Mouse (Mus musculus) MEL (cell line): Measurements from ENCODE around the gene Trappc13. TPM values are rescaled to one million over a fixed set of nuclear protein-coding genes. Genes with fewer than 3 reads are reported as not detected.
A peak's percentile ranks its signal among the peaks of the same experiment; 100 is the strongest.

Experiments
- DNase-seq: peaks from one replicate; pipeline ENCODE4 v3.0.0; 2011; ENCODE audit warnings: low read depth, low spot score
- H3K27ac ChIP-seq: 2 replicates; pipeline ENCODE4 v1.5.1; 2012; ENCODE audit warnings: low read depth, mild to moderate bottlenecking, control low read depth, low read length, moderate library complexity; ENCODE audit not compliant: control insufficient read depth
- H3K27me3 ChIP-seq, 2 experiments: fragments of 150-350 bp in 1 of 2; sonication (generic) in 1 of 2; 2 replicates each; pipeline ENCODE4 v1.6.1; 2012; ENCODE audit warnings: low read length in 2 of 2, mild to moderate bottlenecking in 2 of 2, improper control_type of control experiment in 1 of 2, moderate library complexity in 1 of 2; ENCODE audit not compliant: insufficient read depth in 2 of 2, control insufficient read depth in 1 of 2
- H3K36me3 ChIP-seq, 2 experiments: 2 replicates each; pipeline ENCODE4 v1.6.1; 2012 to 2014; ENCODE audit warnings: low read length in 2 of 2, improper control_type of control experiment in 1 of 2, inconsistent platforms in 1 of 2, mild to moderate bottlenecking in 1 of 2; ENCODE audit not compliant: insufficient read depth in 2 of 2, control insufficient read depth in 1 of 2
- H3K4me1 ChIP-seq, 2 experiments: fragments of 150-350 bp in 1 of 2; sonication (generic) in 1 of 2; 2 replicates each; pipeline ENCODE4 v1.6.1; 2012; ENCODE audit warnings: low read length in 2 of 2, improper control_type of control experiment in 1 of 2, mild to moderate bottlenecking in 1 of 2; ENCODE audit not compliant: insufficient read depth in 2 of 2, control insufficient read depth in 1 of 2
- H3K4me3 ChIP-seq, 2 experiments: fragments of 150-350 bp in 1 of 2; sonication (generic) in 1 of 2; 2 replicates each; pipeline ENCODE4 v1.5.1; 2012; ENCODE audit warnings: low read depth in 2 of 2, low read length in 2 of 2, mild to moderate bottlenecking in 2 of 2, moderate library complexity in 2 of 2, control low read depth in 1 of 2, improper control_type of control experiment in 1 of 2; ENCODE audit not compliant: control insufficient read depth in 1 of 2, insufficient read depth in 1 of 2
- H3K79me2 ChIP-seq: 2 replicates; pipeline ENCODE4 v1.6.1; 2012; ENCODE audit warnings: mild to moderate bottlenecking, low read length, moderate library complexity; ENCODE audit not compliant: control insufficient read depth, poor library complexity, insufficient read depth
- H3K9ac ChIP-seq: 2 replicates; pipeline ENCODE4 v1.6.1; 2012; ENCODE audit warnings: low read depth, mild to moderate bottlenecking, control low read depth, low read length, moderate library complexity; ENCODE audit not compliant: control insufficient read depth, poor library complexity, severe bottlenecking
- H3K9me3 ChIP-seq: fragments of 150-350 bp; sonication (generic); replicated peaks from 2 replicates; pipeline ENCODE4 v1.6.1; 2012; ENCODE audit warnings: mild to moderate bottlenecking, low read length, improper control_type of control experiment, moderate library complexity; ENCODE audit not compliant: insufficient read depth
- BHLHE40 ChIP-seq: IDR thresholded peaks from 2 replicates; pipeline ENCODE4 v1.6.1; 2012; ENCODE audit warnings: low read depth, mild to moderate bottlenecking, inconsistent platforms, low read length, improper control_type of control experiment, borderline replicate concordance
- CHD2 ChIP-seq: IDR thresholded peaks from 2 replicates; pipeline ENCODE4 v1.6.1; 2011; ENCODE audit warnings: low read length, improper control_type of control experiment
- CTCF ChIP-seq, 3 experiments: IDR thresholded peaks in 2 of 3; conservative IDR thresholded peaks in 1 of 3; 2 replicates each; pipeline ENCODE4 v1.5.1; 2011 to 2012; ENCODE audit warnings: low read length in 3 of 3, low read depth in 2 of 3, mild to moderate bottlenecking in 2 of 3, improper control_type of control experiment in 1 of 3, inconsistent platforms in 1 of 3, mixed read lengths in 1 of 3, moderate library complexity in 1 of 3; ENCODE audit not compliant: control insufficient read depth in 1 of 3, insufficient read depth in 1 of 3, poor library complexity in 1 of 3, severe bottlenecking in 1 of 3
- E2F4 ChIP-seq: IDR thresholded peaks from 2 replicates; pipeline ENCODE4 v1.6.1; 2011; ENCODE audit warnings: low read depth, low read length, improper control_type of control experiment, borderline replicate concordance
- EP300 ChIP-seq, 2 experiments: IDR thresholded peaks; 2 replicates each; pipeline ENCODE4 v1.6.1; 2011; ENCODE audit warnings: improper control_type of control experiment in 2 of 2, low read length in 2 of 2, low read depth in 1 of 2, mild to moderate bottlenecking in 1 of 2
- HCFC1 ChIP-seq: IDR thresholded peaks from 2 replicates; pipeline ENCODE4 v1.6.1; 2012; ENCODE audit warnings: low read depth, mild to moderate bottlenecking, inconsistent platforms, low read length, improper control_type of control experiment, moderate library complexity
- MAFK ChIP-seq: IDR thresholded peaks from 2 replicates; pipeline ENCODE4 v1.6.1; 2011; ENCODE audit warnings: low read depth, mild to moderate bottlenecking, low read length, improper control_type of control experiment, borderline replicate concordance
- MAX ChIP-seq: IDR thresholded peaks from 2 replicates; pipeline ENCODE4 v1.6.1; 2011; ENCODE audit warnings: low read length, improper control_type of control experiment
- MYB ChIP-seq: IDR thresholded peaks from 2 replicates; pipeline ENCODE4 v1.6.1; 2011; ENCODE audit warnings: mild to moderate bottlenecking, low read depth, low read length, improper control_type of control experiment
- MYC ChIP-seq: IDR thresholded peaks from 2 replicates; pipeline ENCODE4 v1.6.1; 2011; ENCODE audit warnings: low read depth, mild to moderate bottlenecking, low read length, improper control_type of control experiment, moderate library complexity
- NELFE ChIP-seq: IDR thresholded peaks from 2 replicates; pipeline ENCODE4 v1.6.1; 2011; ENCODE audit warnings: low read depth, low read length, improper control_type of control experiment
- NRF1 ChIP-seq: IDR thresholded peaks from 2 replicates; pipeline ENCODE4 v1.6.1; 2014; ENCODE audit warnings: low read depth, mild to moderate bottlenecking, inconsistent platforms, low read length, improper control_type of control experiment, moderate library complexity; ENCODE audit not compliant: poor library complexity, insufficient read depth, severe bottlenecking
- POLR2A ChIP-seq, 2 experiments: IDR thresholded peaks; 2 replicates each; pipeline ENCODE4 v1.6.1; 2011 to 2012; ENCODE audit warnings: low read length in 2 of 2, mild to moderate bottlenecking in 2 of 2, control low read depth in 1 of 2, improper control_type of control experiment in 1 of 2, low read depth in 1 of 2, moderate library complexity in 1 of 2; ENCODE audit not compliant: control insufficient read depth in 1 of 2, insufficient read depth in 1 of 2, poor library complexity in 1 of 2
- RAD21 ChIP-seq: IDR thresholded peaks from 2 replicates; pipeline ENCODE4 v1.6.1; 2011; ENCODE audit warnings: mild to moderate bottlenecking, low read depth, low read length, improper control_type of control experiment
- RCOR1 ChIP-seq: IDR thresholded peaks from 2 replicates; pipeline ENCODE4 v1.6.1; 2012; ENCODE audit warnings: low read depth, mild to moderate bottlenecking, inconsistent platforms, low read length, improper control_type of control experiment
- SMC3 ChIP-seq: IDR thresholded peaks from 2 replicates; pipeline ENCODE4 v1.6.1; 2011; ENCODE audit warnings: low read depth, low read length, improper control_type of control experiment
- UBTF ChIP-seq: IDR thresholded peaks from 2 replicates; pipeline ENCODE4 v1.6.1; 2012; ENCODE audit warnings: low read depth, mild to moderate bottlenecking, inconsistent platforms, low read length, improper control_type of control experiment, moderate library complexity, borderline replicate concordance; ENCODE audit not compliant: insufficient read depth
- ZKSCAN1 ChIP-seq: IDR thresholded peaks from 2 replicates; pipeline ENCODE4 v1.6.1; 2012; ENCODE audit warnings: low read depth, mild to moderate bottlenecking, inconsistent platforms, low read length, improper control_type of control experiment, moderate library complexity
- ZMIZ1 ChIP-seq: IDR thresholded peaks from 2 replicates; pipeline ENCODE4 v1.6.1; 2012; ENCODE audit warnings: low read depth, mild to moderate bottlenecking, inconsistent platforms, low read length, improper control_type of control experiment, moderate library complexity
- ZNF384 ChIP-seq: IDR thresholded peaks from 2 replicates; pipeline ENCODE4 v1.6.1; 2012; ENCODE audit warnings: low read depth, mild to moderate bottlenecking, inconsistent platforms, low read length, improper control_type of control experiment
- polyA plus RNA-seq, 2 experiments: library from polyadenylated mRNA; stranded (reverse) in 1 of 2; unstranded in 1 of 2; fragments of >175 nt in 1 of 2; fragments of >200 nt in 1 of 2; gene quantifications; 2 replicates each; pipeline versions ENCODE4 v1.2.1 to v1.2.4; 2012; ENCODE audit warnings: low replicate concordance in 2 of 2, low read depth in 1 of 2; ENCODE audit not compliant: insufficient read length in 2 of 2, insufficient read depth in 1 of 2, missing spikeins in 1 of 2
- total RNA-seq: library from RNA; depleted of rRNA; stranded (reverse); fragments of 300-350 nt; gene quantifications from 2 replicates; pipeline ENCODE4 v1.2.3, GENCODE M21; 2012

Trappc13 gene
- total and polyA plus RNA-seq, 3 experiments, result 28.3 to 33.5 TPM; not detected in 1

- Histone ChIP-seq H3K9ac (no peak overlapping the region), H3K79me2 (no peaks in the 10 kb centered on the region; the same call in 1 of the 2 replicates), H3K27ac (no peak overlapping the region), H3K27me3 (no peaks in the 10 kb centered on the region), H3K9me3 (no peaks in the 10 kb centered on the region), H3K36me3 (peaks cover 0 to 8% of the 10 kb centered on the region in 2 experiments; a peak in 2 of 4 replicates), H3K4me3 (no peak overlapping the region), H3K4me1 (peaks cover 0 to 10% of the 10 kb centered on the region in 2 experiments; a peak in 2 of 4 replicates)
- TF ChIP-seq ZMIZ1, result no peak
- TF ChIP-seq CTCF (IDR thresholded peaks at IDR 0.05 in 2 of 3, conservative IDR thresholded peaks at IDR 0.05 in 1 of 3; ENCODE audit: control insufficient read depth in 1 of 3, insufficient read depth in 1 of 3, low read depth in 2 of 3, low read length in 3 of 3, poor library complexity in 1 of 3, severe bottlenecking in 1 of 3), result peak in 2 of 3 experiments; percentile 19 to 31; a peak in 1 of 6 replicates
- DNase-seq, result no peak
Observed at GRCm38 (mm10) chr13:104100416-104100815, 77.9 kb downstream of the Trappc13 start.

- no peak for TF ChIP-seq NELFE
- H3K4me1 ChIP-seq, result peaks cover 0 to 7% of the 10 kb centered on the region in 2 experiments; a peak in 2 of 4 replicates
- no peak overlapping the region for H3K27ac ChIP-seq
- no peak for DNase-seq
- no peak overlapping the region for H3K4me3 ChIP-seq
- no peaks in the 10 kb centered on the region for H3K27me3 ChIP-seq
- no peak overlapping the region for H3K9ac ChIP-seq
- H3K9me3 ChIP-seq, result no peaks in the 10 kb centered on the region
- H3K79me2 ChIP-seq, result no peaks in the 10 kb centered on the region; the same call in 1 of the 2 replicates
- H3K36me3 ChIP-seq, result peaks cover 0 to 8% of the 10 kb centered on the region in 2 experiments; a peak in 2 of 4 replicates
Observed at GRCm38 (mm10) chr13:104097190-104097589, 81.1 kb downstream of the Trappc13 start.

DNA sequence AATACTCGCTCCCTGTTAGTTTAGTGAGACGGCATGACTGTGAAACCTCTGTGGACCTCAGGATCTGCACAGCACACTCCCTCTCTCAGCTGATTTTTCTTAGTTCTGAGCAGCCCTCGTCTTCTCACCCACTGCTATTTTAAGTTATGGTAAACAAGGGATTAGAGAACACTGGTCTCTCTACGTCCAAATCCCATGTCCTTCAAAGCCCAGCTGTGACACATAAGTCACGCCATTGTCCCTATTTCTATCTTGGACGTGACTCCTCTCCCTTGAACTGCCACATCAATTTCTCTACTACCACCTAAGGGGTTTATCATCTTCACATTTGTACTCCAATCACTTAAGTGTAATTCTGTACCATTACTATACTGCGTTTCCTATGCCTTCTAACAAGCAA lies 82.3 kb downstream of the Trappc13 start:
- H3K4me1 ChIP-seq, result no peaks in the 10 kb centered on the region
- H3K27me3 ChIP-seq, result no peaks in the 10 kb centered on the region

More for the DNA sequence above, 82.3 kb downstream of the Trappc13 start:
- TF ChIP-seq RAD21 (no peak), UBTF (no peak), SMC3 (no peak), POLR2A (IDR thresholded peaks at IDR 0.05; ENCODE audit: control insufficient read depth in 1 of 2, insufficient read depth in 1 of 2, low read depth in 1 of 2, low read length in 2 of 2, poor library complexity in 1 of 2) (no peak), MYB (no peak), MYC (no peak), MAFK (no peak), MAX (no peak), CHD2 (no peak), BHLHE40 (no peak), E2F4 (no peak), NRF1 (no peak), ZKSCAN1 (no peak), EP300 (IDR thresholded peaks at IDR 0.05; ENCODE audit: low read depth in 1 of 2, low read length in 2 of 2) (no peak), ZNF384 (no peak), HCFC1 (no peak), CTCF (IDR thresholded peaks at IDR 0.05 in 2 of 3, conservative IDR thresholded peaks at IDR 0.05 in 1 of 3; ENCODE audit: control insufficient read depth in 1 of 3, insufficient read depth in 1 of 3, low read depth in 2 of 3, low read length in 3 of 3, poor library complexity in 1 of 3, severe bottlenecking in 1 of 3) (no peak), RCOR1 (no peak)
- no peak for DNase-seq
- H3K79me2 ChIP-seq, result no peaks in the 10 kb centered on the region; the same call in 1 of the 2 replicates
- H3K4me3 ChIP-seq, result no peak overlapping the region
- H3K9ac ChIP-seq, result no peak overlapping the region
- H3K36me3 ChIP-seq, result no peaks in the 10 kb centered on the region; a peak in 1 of 4 replicates
- no peaks in the 10 kb centered on the region for H3K9me3 ChIP-seq
- H3K27ac ChIP-seq, result no peak overlapping the region
